Mouse (Mus musculus) MEL (cell line): ENCODE measurements around the gene Tirap.

ENCODE experiments used
- CTCF ChIP-seq, 3 experiments: IDR thresholded peaks in 2 of 3; conservative IDR thresholded peaks in 1 of 3; 2 replicates each; pipeline ENCODE4 v1.5.1; 2011 to 2012; ENCODE audit warnings: low read length in 3 of 3, low read depth in 2 of 3, mild to moderate bottlenecking in 2 of 3, improper control_type of control experiment in 1 of 3, inconsistent platforms in 1 of 3, mixed read lengths in 1 of 3, moderate library complexity in 1 of 3; ENCODE audit not compliant: control insufficient read depth in 1 of 3, insufficient read depth in 1 of 3, poor library complexity in 1 of 3, severe bottlenecking in 1 of 3
- E2F4 ChIP-seq: IDR thresholded peaks from 2 replicates; pipeline ENCODE4 v1.6.1; 2011; ENCODE audit warnings: low read depth, low read length, improper control_type of control experiment, borderline replicate concordance
- ELF1 ChIP-seq: IDR thresholded peaks from 2 replicates; pipeline ENCODE4 v1.6.1; 2014; ENCODE audit warnings: low read depth, mild to moderate bottlenecking, inconsistent platforms, low read length, improper control_type of control experiment, moderate library complexity
- EP300 ChIP-seq, 2 experiments: IDR thresholded peaks; 2 replicates each; pipeline ENCODE4 v1.6.1; 2011; ENCODE audit warnings: improper control_type of control experiment in 2 of 2, low read length in 2 of 2, low read depth in 1 of 2, mild to moderate bottlenecking in 1 of 2
- ETS1 ChIP-seq: IDR thresholded peaks from 2 replicates; pipeline ENCODE4 v1.6.1; 2012; ENCODE audit warnings: low read depth, mild to moderate bottlenecking, inconsistent platforms, low read length, improper control_type of control experiment, moderate library complexity
- POLR2A ChIP-seq, 2 experiments: IDR thresholded peaks; 2 replicates each; pipeline ENCODE4 v1.6.1; 2011 to 2012; ENCODE audit warnings: low read length in 2 of 2, mild to moderate bottlenecking in 2 of 2, control low read depth in 1 of 2, improper control_type of control experiment in 1 of 2, low read depth in 1 of 2, moderate library complexity in 1 of 2; ENCODE audit not compliant: control insufficient read depth in 1 of 2, insufficient read depth in 1 of 2, poor library complexity in 1 of 2
- RAD21 ChIP-seq: IDR thresholded peaks from 2 replicates; pipeline ENCODE4 v1.6.1; 2011; ENCODE audit warnings: mild to moderate bottlenecking, low read depth, low read length, improper control_type of control experiment
- TBP ChIP-seq: IDR thresholded peaks from 2 replicates; pipeline ENCODE4 v1.8.0; 2011; ENCODE audit warnings: low read depth, low read length, improper control_type of control experiment
- USF2 ChIP-seq, 2 experiments: IDR thresholded peaks; 2 replicates each; pipeline ENCODE4 v1.6.1; 2011 to 2012; ENCODE audit warnings: improper control_type of control experiment in 2 of 2, low read length in 2 of 2, borderline replicate concordance in 1 of 2, inconsistent platforms in 1 of 2, low read depth in 1 of 2, mild to moderate bottlenecking in 1 of 2; ENCODE audit not compliant: insufficient read depth in 1 of 2
- ZC3H11A ChIP-seq: IDR thresholded peaks from 2 replicates; pipeline ENCODE4 v1.6.1; 2012; ENCODE audit warnings: low read depth, mild to moderate bottlenecking, inconsistent platforms, low read length, improper control_type of control experiment
- ZNF384 ChIP-seq: IDR thresholded peaks from 2 replicates; pipeline ENCODE4 v1.6.1; 2012; ENCODE audit warnings: low read depth, mild to moderate bottlenecking, inconsistent platforms, low read length, improper control_type of control experiment

DNA sequence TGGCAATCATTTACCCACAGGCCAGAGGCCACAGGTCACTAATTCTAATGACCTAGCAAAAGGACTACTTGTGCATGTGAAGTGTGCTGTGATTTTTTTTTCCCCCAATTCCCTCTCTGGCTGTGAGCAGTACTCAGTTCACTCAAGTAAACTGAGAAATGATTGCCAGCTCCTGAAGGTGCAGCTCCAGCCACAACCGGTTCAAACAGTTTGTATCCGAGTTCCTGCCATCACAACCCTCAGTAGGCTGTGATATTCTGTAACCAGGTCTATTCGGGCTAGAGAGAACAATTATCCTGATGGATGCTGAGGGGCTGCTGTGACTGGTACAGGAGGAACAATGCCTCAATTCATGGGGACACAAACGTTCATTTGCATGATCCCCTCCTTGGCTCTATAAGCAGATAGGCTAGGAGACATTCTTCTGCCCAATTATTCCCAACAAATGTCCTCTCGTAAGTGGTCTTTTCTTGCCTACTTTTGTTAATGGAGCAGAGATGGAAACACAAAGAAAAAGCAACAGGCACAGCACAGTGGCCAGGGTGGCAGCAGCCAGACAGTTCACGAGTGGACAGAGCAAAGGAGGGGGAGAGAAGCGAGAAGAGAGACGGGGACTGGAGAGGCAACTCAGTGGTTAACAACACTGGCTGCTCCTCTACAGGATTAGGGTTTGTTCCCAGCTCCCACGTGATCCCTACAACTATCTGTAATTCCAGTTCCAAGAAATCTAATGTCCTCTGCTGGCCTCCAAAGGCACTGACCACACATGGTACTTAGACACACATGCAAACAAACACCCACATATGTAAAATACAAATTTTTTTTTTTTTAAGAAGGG lies 33.1 kb downstream of the Tirap start:
- TF ChIP-seq EP300 (IDR thresholded peaks at IDR 0.05; ENCODE audit: low read depth in 1 of 2, low read length in 2 of 2) (no peak), ZC3H11A (no peak), POLR2A (IDR thresholded peaks at IDR 0.05; ENCODE audit: control insufficient read depth in 1 of 2, insufficient read depth in 1 of 2, low read depth in 1 of 2, low read length in 2 of 2, poor library complexity in 1 of 2) (no peak), RAD21 (no peak), CTCF (IDR thresholded peaks at IDR 0.05 in 2 of 3, conservative IDR thresholded peaks at IDR 0.05 in 1 of 3; ENCODE audit: control insufficient read depth in 1 of 3, insufficient read depth in 1 of 3, low read depth in 2 of 3, low read length in 3 of 3, poor library complexity in 1 of 3, severe bottlenecking in 1 of 3) (no peak), USF2 (IDR thresholded peaks at IDR 0.05; ENCODE audit: borderline replicate concordance in 1 of 2, insufficient read depth in 1 of 2, low read depth in 1 of 2, low read length in 2 of 2) (no peak), TBP (no peak), ELF1 (no peak), ETS1 (no peak), ZNF384 (no peak), E2F4 (no peak)
